Mouse (Mus musculus) forebrain, postnatal 0 days (tissue): ENCODE measurements at regions not wholly inside any gene's neighbourhood (a gene's known extent, or its start where the extent isn't known, plus 50 kb on each side); places are given as distances from the start of the nearest gene placed in this dataset.

Source experiments
- ATAC-seq: fragments of 200-750 bp; cut with Nextera tagmentation; 2 replicates; pipeline ENCODE4 v1.8.0; 2017; ENCODE audit warnings: mild to moderate bottlenecking, moderate library complexity
- DNase-seq: peaks from one replicate; pipeline ENCODE4 v3.0.0-alpha.2; 2015
- H3K27ac ChIP-seq: fragments of 300-500 bp; sonication (generic); 2 replicates; pipeline ENCODE4 v1.5.1; 2014; ENCODE audit warnings: low read depth, mild to moderate bottlenecking, antibody characterized with exemption, low read length, moderate library complexity, mixed read lengths
- H3K27me3 ChIP-seq: fragments of 300-500 bp; sonication (generic); 2 replicates; pipeline ENCODE4 v1.6.1; 2014; ENCODE audit warnings: mild to moderate bottlenecking, low read length, mixed read lengths; ENCODE audit not compliant: insufficient read depth
- H3K36me3 ChIP-seq: fragments of 300-500 bp; sonication (generic); 2 replicates; pipeline ENCODE4 v1.6.1; 2014; ENCODE audit warnings: mild to moderate bottlenecking, moderate library complexity; ENCODE audit not compliant: insufficient read depth
- H3K4me1 ChIP-seq: fragments of 300-500 bp; sonication (generic); 2 replicates; pipeline ENCODE4 v1.6.1; 2014; ENCODE audit warnings: antibody characterized with exemption; ENCODE audit not compliant: insufficient read depth
- H3K4me2 ChIP-seq: fragments of 300-500 bp; sonication (generic); 2 replicates; pipeline ENCODE4 v1.6.1; 2014; ENCODE audit warnings: low read depth, mild to moderate bottlenecking, moderate library complexity
- H3K4me3 ChIP-seq: fragments of 300-500 bp; sonication (generic); 2 replicates; pipeline ENCODE4 v1.5.1; 2014; ENCODE audit warnings: low read depth, low read length, mixed read lengths
- H3K9ac ChIP-seq: fragments of 300-500 bp; sonication (generic); 2 replicates; pipeline ENCODE4 v1.6.1; 2014; ENCODE audit warnings: mild to moderate bottlenecking
- H3K9me3 ChIP-seq: fragments of 300-500 bp; sonication (generic); 2 replicates; pipeline ENCODE4 v1.6.1; 2016; ENCODE audit warnings: low read length
- CTCF ChIP-seq: sonication (generic); IDR thresholded peaks from 2 replicates; pipeline ENCODE4 v1.5.1; 2016; ENCODE audit warnings: antibody characterized with exemption, control low read depth, low read depth
- WGBS: fragments of 180-500 bp; shearing (Covaris S2); extraction: QIAGEN DNeasy Blood & Tissue Kit; methylation state at CpG from one replicate; pipeline ENCODE4 v1.1.7; 2014; 5-methylcytosine and 5-hydroxymethylcytosine counted together

DNA sequence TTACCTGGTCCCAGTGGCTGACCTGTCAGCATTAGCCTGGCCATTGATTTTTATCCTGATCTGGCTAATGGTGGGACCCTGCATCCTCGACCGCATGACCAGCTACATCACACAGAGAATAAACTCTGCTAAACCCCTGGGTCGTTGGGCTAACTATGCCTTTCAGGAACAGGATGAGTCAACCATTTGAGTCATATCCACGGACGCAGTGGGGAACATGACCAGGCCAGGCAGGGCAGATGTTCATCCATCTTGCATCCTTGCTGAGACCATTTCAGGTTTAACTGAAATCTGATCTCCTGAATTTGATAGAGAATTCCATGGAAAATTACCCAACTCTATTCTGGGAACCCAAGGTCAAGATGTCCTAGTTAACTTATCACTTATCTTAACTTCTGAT is 103.3 kb downstream of the Avpr1a start:
- Histone ChIP-seq H3K4me3 (no peak overlapping the region), H3K36me3 (no peaks in the 10 kb centered on the region), H3K27me3 (no peaks in the 10 kb centered on the region), H3K4me1 (no peaks in the 10 kb centered on the region), H3K27ac (no peak overlapping the region), H3K4me2 (no peak overlapping the region), H3K9me3 (no peaks in the 10 kb centered on the region), H3K9ac (no peak overlapping the region)
- WGBS, result 84% methylated on average over 5 of the region's 5 CpGs
- DNase-seq (no peak), ATAC-seq (no peak)
- TF ChIP-seq CTCF, result no peak

DNA sequence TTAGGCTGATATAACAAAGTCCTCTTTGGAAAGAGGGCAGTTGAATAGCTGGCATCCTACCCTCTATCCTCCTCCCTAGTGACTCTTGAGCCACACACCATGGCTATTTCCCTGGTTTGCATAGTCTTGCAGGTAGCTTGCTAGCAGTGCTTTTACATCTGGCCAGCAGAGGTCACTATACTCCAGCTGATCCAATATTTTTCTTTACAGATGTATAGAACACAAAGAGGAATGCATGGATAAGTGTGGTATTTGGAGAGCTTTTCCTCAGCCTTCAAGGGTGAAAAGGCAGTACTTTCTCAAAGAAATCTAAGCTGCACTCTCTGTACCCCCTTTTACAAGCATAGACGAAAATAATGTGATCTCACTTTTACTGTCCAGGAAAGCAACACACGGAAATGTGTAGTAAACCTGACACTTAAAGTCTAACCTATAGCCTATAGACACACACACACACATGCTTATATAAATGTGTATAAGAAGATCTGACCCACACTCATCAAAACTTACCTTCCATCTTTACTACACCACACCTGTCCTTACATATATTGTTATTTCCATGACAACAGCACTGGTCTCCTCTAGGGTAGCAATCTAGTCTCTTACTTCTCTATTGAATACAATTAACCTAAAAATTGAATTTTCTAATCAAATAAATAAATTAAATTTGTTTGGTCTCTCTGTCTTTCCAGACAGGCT is 105.0 kb downstream of the Avpr1a start:
- ATAC-seq (peak; percentile 81), DNase-seq (peak; percentile 89)
- no peaks in the 10 kb centered on the region for H3K27me3 ChIP-seq
- H3K4me2 ChIP-seq, result no peak overlapping the region
- TF ChIP-seq CTCF, result peak; percentile 92
- H3K9me3 ChIP-seq, result no peaks in the 10 kb centered on the region
- WGBS, result 49% methylated on average over 2 of the region's 2 CpGs
- H3K9ac ChIP-seq, result no peak overlapping the region
- no peak overlapping the region for H3K27ac ChIP-seq
- H3K4me1 ChIP-seq, result no peaks in the 10 kb centered on the region
- H3K4me3 ChIP-seq, result no peak overlapping the region
- H3K36me3 ChIP-seq, result no peaks in the 10 kb centered on the region

DNA sequence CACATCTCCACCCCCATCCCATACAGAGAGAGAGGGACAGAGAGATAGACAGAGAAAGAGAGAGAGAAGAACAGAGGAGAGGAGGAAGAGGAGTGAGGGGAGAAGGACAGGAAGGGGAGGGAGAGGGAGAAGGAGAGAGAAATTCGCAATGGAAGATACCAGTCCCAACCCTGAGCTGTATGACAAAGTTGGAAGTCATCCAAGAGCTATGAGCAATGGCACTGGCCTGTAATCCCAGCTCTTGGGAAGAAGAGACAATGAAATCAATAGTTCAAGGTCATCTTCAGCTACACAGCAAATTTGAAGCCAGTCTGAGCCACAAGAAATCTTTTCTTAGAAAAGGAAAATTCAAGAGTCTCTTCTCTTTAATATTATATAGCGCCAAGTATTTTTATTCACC is 105.6 kb downstream of the Avpr1a start:
- Histone ChIP-seq H3K4me3 (no peak overlapping the region), H3K27me3 (no peaks in the 10 kb centered on the region), H3K36me3 (no peaks in the 10 kb centered on the region), H3K27ac (no peak overlapping the region), H3K4me2 (no peak overlapping the region), H3K9ac (no peak overlapping the region), H3K4me1 (no peaks in the 10 kb centered on the region), H3K9me3 (no peaks in the 10 kb centered on the region)
- DNase-seq (no peak), ATAC-seq (no peak)
- 72% methylated on average over 2 of the region's 2 CpGs for WGBS
- no peak for TF ChIP-seq CTCF

DNA sequence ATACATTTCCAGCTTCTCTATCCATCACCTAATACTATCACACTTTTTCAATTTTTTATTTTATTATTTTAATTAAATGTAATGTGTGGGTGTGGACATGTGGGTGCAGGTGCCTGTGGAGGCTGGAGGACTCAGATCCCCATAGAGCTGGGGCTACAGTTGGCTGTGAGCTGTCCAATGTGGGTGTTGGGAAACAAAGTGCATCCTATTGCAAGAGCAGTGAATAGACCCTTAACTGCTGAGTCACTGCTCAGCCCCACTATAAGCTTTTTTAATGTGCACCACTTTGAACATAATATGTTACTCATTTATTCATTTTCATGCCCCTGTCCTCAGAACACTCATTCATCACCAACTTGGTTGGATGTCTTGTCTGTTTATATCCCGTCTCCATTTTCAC is 110.4 kb downstream of the Avpr1a start:
- H3K4me2 ChIP-seq, result no peak overlapping the region
- TF ChIP-seq CTCF, result no peak
- H3K4me3 ChIP-seq, result no peak overlapping the region
- H3K9ac ChIP-seq, result no peak overlapping the region
- no peak for ATAC-seq
- WGBS, result 98% methylated on average over 1 of the region's 1 CpGs
- H3K9me3 ChIP-seq, result no peaks in the 10 kb centered on the region
- no peak for DNase-seq
- no peaks in the 10 kb centered on the region for H3K27me3 ChIP-seq
- H3K36me3 ChIP-seq, result no peaks in the 10 kb centered on the region
- H3K4me1 ChIP-seq, result no peaks in the 10 kb centered on the region
- H3K27ac ChIP-seq, result no peak overlapping the region

DNA sequence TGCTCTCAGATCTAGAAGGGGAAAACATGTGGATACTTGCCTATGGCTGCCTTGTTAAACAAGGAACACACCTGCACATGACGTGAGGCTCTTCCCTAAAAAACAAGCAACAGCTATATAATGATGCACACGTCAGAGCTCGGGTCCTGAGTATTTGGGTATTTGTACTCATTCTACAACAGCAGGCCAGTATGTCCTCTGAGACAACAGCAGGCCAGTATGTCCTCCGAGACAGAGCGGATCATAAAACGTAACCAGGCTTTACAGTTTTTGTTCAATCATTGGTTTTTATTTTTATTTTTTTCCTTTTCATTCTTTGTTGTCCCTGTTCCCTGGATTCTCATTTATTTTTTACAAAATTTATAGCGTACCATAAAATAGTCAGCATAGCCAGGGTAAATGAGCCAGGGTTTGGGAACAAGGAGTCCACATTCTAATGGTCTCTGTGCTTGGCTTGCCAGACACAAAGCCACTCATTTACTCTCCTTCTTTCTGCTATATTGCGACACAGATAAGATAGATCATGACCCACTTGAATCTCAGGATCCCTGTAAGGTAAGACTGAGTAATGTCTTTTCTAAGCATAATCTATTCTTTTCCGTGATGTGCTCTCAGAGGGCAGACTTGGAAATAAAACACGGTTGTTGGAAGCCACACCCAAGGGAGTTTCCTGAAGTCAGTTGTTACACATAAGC is 111.8 kb downstream of the Avpr1a start:
- H3K4me2 ChIP-seq, result no peak overlapping the region
- no peak for DNase-seq
- 85% methylated on average over 10 of the region's 10 CpGs for WGBS
- no peak overlapping the region for H3K9ac ChIP-seq
- no peak for TF ChIP-seq CTCF
- ATAC-seq, result no peak
- H3K4me3 ChIP-seq, result no peak overlapping the region
- H3K9me3 ChIP-seq, result no peaks in the 10 kb centered on the region
- H3K4me1 ChIP-seq, result no peaks in the 10 kb centered on the region
- no peak overlapping the region for H3K27ac ChIP-seq
- no peaks in the 10 kb centered on the region for H3K36me3 ChIP-seq
- no peaks in the 10 kb centered on the region for H3K27me3 ChIP-seq

DNA sequence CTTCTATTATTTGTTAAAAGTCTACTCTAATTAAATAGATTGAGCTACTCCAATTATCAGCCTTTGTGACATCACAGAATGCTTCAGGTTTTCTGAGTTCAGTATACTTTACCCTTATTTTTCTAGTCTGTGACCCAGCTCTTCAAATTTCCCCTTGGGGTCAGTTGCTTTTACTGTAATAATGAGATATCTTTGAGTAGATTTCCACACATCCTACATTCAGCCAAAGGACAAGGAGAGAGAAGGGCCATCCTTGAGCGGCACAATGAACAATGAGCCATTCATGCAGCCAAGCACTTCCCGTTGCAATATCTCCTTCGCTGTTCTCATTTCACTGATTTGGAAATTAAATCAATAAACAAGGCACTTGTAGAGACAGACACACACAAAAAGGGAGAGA is 113.6 kb downstream of the Avpr1a start:
- no peak overlapping the region for H3K9ac ChIP-seq

DNA sequence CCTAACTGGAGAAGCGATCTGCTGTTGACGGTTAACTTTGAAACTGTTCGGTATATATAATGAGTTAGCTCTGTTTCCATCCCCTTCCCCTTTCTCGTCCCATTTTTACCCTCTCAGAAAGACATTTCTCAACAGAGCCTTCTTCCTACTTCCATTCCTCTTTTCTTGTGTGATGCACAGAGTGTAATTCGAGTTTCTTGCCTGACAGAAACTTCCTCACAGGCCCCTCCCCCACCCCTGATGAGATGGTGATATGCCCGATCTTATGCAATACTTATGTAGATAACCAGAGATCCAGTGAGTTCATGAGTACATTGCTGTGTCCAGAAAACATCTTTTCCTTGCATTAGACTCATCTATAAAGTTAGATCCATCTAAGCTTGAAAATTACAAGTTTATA is 114.2 kb downstream of the Avpr1a start:
- TF ChIP-seq CTCF, result no peak
- no peaks in the 10 kb centered on the region for H3K36me3 ChIP-seq
- WGBS, result 83% methylated on average over 6 of the region's 6 CpGs
- no peak overlapping the region for H3K4me2 ChIP-seq
- H3K4me3 ChIP-seq, result no peak overlapping the region
- no peaks in the 10 kb centered on the region for H3K27me3 ChIP-seq
- H3K27ac ChIP-seq, result no peak overlapping the region
- H3K9ac ChIP-seq, result no peak overlapping the region
- ATAC-seq (no peak), DNase-seq (no peak)
- H3K9me3 ChIP-seq, result no peaks in the 10 kb centered on the region
- no peaks in the 10 kb centered on the region for H3K4me1 ChIP-seq

More for the DNA sequence above, 113.6 kb downstream of the Avpr1a start:
- no peaks in the 10 kb centered on the region for H3K27me3 ChIP-seq
- no peaks in the 10 kb centered on the region for H3K4me1 ChIP-seq
- no peak overlapping the region for H3K27ac ChIP-seq
- ATAC-seq, result no peak
- H3K4me3 ChIP-seq, result no peak overlapping the region
- no peaks in the 10 kb centered on the region for H3K36me3 ChIP-seq
- no peak for TF ChIP-seq CTCF
- DNase-seq, result no peak
- 68% methylated on average over 3 of the region's 3 CpGs for WGBS
- no peak overlapping the region for H3K4me2 ChIP-seq
- H3K9me3 ChIP-seq, result no peaks in the 10 kb centered on the region
